Mouse (Mus musculus): ENCODE measurements at regions not wholly inside any gene's neighbourhood (a gene's known extent, or its start where the extent isn't known, plus 50 kb on each side); places are given as distances from the start of the nearest gene placed in this dataset.

GRCm38 (mm10) chr12:12517020-12517419 is 255.1 kb downstream of the Fam49a start:
- no peak for DNase-seq (ENCODE audit: low spot score in 2 of 2)

DNA sequence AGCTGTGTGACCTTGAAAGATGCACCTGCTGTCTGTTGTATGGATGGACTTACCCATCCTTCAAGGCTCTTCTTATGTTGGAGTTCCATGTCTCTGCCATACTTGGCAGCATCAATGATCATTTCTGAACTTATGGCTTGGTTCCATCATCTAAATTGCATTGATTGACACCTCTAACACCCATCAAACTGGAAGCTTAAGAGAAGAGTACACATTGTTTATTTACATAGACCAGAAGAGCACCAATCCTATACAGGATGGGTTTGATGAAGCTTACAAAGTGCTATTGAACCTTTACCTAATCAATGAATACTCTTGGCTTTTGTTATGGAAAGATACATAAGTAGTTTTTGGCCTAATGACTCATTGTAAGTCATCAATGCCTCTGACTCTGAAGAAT is 248.8 kb downstream of the Fam49a start:
- no peak for DNase-seq (ENCODE audit: low spot score in 2 of 2)

DNA sequence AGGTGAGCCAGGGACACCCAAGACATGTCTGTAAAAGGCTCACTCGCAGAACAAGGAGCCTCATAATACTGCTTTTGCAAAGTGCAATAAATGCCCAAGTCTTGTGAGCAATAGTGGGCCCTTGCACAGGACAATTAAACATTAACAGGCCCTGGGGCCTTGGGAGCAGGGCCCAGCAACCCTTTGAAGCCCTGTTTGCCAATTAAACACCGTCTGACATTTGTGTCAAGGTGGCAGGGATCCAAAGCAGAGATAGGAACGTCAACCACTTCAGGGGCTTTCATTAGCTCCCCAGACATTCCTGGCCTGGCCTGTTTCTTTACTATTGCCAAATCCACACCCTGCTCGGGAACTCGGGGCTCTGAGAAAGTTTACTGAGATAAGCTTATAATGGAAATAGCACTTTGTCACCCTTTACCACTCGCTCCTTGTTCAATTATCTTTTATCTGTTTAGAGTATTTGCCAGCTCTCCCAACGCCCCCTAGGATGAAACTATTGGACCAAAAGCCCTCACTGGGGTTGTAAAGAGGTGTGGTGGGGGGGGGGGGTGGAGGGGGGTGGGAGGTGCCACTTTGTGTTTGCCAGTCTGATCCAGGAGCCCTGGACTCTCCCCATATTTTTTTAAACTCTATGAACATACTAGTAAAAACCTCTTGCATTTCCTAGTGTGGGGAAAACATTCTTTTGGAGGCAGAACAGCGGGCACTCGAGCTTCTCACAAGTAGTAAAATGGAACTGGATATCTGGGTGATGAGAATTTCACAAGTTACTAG is 247.4 kb downstream of the Fam49a start:
- peak in 1 of 2 experiments; percentile 2 for DNase-seq (ENCODE audit: low spot score in 2 of 2)

DNA sequence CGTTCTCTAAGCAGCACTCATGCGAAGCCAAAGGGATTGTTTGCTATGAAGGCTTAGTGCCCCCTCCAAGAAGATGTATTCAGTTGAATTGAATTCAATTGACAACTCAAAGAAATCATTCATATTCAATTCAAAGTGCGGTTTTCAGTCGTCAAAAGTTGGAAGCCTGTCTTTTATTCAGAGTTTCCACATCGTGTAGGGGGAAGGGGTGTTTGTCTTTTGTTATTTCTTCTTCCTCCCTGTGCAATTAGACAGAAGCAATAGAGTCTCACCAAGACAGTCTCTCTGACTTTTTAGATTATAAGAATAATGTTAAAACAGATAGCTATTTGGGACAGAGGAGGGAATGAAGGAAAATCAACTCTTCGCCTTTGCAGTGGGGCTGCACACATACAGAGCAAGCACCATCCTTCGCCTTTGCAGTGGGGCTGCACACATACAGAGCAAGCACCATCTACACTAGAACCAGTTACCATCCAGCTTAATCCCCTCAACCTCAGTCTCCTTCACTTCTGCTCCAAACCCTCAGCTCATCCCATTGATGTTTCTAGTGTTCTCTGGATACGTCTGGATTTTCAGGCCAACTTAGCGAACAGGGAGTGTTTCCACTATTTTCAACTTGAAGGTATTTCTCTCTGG is 246.7 kb downstream of the Fam49a start:
- no peak for DNase-seq (ENCODE audit: low spot score in 2 of 2)

DNA sequence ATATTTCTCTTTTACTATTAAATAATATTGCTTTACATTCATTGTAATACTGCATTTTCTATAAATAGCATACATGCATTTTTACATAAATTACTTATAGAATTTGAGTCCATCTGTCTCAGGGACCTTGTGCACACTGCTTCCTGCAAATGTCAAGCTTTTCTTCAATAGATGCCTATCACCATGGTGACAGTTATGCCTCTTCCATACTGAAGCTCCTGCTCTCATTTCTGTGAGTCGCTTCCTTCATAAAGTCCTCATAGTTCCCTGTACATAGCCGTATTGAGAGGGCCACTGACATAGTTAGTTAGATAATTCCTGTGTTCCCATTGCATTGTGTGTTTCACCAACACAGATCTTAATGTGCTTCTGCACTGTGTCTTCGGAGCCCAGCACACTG is 244.7 kb downstream of the Fam49a start:
- DNase-seq (ENCODE audit: low spot score in 2 of 2), result no peak

GRCm38 (mm10) chr12:12505590-12505989 is 243.7 kb downstream of the Fam49a start:
- DNase-seq (ENCODE audit: low spot score in 2 of 2), result no peak

DNA sequence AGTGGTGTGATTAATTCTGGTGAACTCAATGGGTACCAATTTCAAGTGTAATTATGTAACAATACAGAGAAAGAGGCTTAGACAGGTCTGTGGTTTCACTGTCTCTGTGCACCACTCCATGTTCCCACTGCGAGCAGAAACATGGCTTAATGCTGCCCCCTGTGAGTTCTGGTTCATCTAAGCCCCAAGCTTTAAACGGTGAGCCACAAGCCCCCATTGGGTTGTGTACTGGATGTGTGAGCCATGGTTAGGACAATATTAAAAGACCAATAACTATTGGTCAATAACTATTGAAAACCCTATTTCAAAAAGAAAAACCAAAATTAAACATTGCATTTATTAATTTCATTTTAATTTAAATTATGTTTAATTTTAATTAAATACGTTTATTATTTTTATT is 238.0 kb downstream of the Fam49a start:
- DNase-seq (ENCODE audit: low spot score in 2 of 2), result no peak

- no peak for DNase-seq (ENCODE audit: low spot score in 2 of 2)
Observed at GRCm38 (mm10) chr12:12498621-12499020, 236.7 kb downstream of the Fam49a start.

- no peak for DNase-seq (ENCODE audit: low spot score in 2 of 2)
Observed at GRCm38 (mm10) chr12:12497277-12497841, 235.4 kb downstream of the Fam49a start.

DNA sequence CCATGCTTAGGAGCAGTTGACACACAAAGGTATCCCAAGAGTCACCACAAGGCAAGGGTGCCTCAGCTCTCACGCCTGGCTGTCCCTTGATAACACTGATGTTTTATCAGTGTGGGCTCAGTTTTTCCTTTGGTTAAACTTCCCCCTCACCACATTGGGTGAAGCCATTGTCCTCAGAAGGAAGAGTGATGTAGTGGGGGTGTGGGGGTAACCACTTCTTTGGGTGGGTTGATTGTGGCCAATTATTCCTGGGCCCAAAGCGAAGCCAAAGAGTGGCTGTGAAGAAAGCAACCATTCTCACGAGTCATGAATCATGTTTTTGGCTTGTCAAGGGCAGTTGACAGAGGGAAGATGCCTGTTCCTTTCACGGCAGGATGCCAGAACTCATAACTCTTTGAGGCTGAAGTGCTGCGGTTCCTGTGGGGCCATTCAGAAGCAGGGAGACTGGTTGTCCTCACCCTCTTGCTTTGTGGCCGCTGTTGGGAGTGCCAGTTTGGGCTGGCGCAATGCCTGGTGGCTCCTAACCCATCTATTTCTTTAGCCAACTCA is 234.7 kb downstream of the Fam49a start:
- DNase-seq (ENCODE audit: low spot score in 2 of 2), result no peak

DNA sequence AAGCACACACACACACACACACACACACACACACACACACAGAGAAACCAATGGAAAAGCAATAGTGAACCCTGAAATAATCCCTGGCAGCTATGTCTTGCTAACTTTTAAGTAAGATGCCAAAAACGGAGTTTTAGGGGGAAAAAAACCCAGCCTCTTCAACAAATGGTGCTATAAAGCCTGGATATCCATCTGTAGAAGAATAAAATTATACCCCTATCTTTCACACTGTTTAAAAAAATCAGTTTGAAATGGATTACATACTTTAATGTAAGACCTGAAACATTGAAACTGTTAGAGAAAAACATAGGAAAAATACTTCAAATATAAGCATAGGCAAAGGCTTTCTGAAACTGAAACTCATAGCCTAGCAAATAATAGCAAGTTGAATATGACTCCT is 228.2 kb downstream of the Fam49a start:
- no peak for DNase-seq (ENCODE audit: low spot score in 2 of 2)

DNA sequence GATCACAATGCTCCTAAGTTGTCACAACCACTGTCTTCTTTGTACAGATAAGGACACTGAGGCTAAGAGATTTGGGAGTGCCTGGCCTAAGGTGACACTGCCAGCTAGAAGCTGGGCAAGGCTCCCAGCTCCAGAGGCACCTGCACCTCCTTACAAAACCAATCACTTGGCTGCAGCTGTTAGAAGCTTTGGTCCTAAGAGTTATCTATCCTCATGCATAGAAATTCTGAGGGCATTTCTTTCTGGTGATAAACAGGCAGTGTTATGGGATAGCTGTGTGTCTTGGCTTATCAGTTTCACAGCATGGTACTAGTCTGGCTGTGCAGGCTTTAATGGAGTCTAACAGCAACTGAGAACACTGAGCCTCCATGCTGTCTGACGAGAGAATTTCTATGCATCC is 226.2 kb downstream of the Fam49a start:
- DNase-seq (ENCODE audit: low spot score in 2 of 2), result no peak

- no peak for DNase-seq (ENCODE audit: low spot score in 2 of 2)
Observed at GRCm38 (mm10) chr12:12486656-12487356, 224.9 kb downstream of the Fam49a start.

GRCm38 (mm10) chr12:12484921-12485680 is 223.2 kb downstream of the Fam49a start:
- no peak for DNase-seq (ENCODE audit: low spot score in 2 of 2)

- no peak for DNase-seq (ENCODE audit: low spot score in 2 of 2)
Observed at GRCm38 (mm10) chr12:12480451-12480850, 218.5 kb downstream of the Fam49a start.

DNA sequence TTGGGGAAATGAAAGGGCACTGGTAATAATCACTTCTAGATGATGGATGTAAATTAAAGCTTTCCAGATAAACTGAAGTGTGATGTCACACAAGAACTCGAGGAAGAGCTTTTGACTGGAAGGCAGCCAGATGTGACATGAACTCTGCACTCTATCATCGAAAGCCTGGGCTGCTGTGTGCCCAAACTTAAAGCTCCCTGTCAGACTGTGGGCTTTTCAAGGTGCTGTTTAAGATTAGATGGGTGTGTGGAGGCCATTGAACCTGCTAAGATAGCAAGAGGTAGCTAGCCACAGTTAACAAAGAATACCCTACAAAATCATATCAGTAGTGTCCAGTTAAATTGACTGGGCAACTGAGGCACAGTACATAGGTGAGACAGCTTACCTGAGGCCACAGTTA is 190.1 kb downstream of the Fam49a start:
- DNase-seq (ENCODE audit: low spot score in 2 of 2), result no peak

DNA sequence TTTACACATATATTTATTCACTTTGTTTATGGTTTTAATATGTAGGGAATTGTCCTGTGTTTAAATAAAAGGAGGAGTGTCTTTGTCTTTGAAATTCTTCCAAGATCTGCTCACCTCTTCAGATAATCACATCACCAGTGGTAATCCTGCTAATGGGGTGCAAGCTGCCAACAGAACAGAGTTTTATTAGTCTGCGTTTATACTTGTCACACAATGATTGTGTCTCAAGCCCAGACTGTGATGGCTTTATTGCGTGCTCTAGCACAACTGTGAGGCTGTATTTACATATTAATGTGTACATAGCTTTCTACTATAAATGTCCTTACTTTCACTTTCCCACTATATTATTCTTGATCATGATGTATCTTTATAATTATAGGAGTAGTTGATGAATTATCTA is 184.8 kb downstream of the Fam49a start:
- no peak for DNase-seq (ENCODE audit: low spot score in 2 of 2)

- no peak for DNase-seq (ENCODE audit: low spot score in 2 of 2)
Observed at GRCm38 (mm10) chr12:12446281-12446680, 184.3 kb downstream of the Fam49a start.

GRCm38 (mm10) chr12:12442872-12443271 is 180.9 kb downstream of the Fam49a start:
- DNase-seq (ENCODE audit: low spot score in 2 of 2), result no peak

DNA sequence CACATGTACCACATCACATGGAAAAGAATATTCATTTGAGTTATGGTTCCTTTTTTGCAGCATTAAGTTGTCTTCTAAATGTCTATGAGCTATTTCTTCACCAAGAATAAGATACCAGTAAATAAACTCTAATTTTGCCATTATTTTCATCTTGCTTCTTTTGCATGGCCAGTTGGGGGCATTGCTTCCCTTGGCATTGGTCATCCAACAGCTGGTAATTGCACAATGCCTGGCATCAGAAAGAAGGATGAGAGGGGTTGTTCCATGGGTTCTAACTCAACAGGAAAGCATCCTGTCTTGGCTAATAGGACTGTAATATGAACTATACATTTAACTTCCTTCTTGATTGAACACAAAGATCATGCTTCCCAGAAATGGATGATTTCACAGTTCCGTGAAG is 174.4 kb downstream of the Fam49a start:
- no peak for DNase-seq (ENCODE audit: low spot score in 2 of 2)

DNA sequence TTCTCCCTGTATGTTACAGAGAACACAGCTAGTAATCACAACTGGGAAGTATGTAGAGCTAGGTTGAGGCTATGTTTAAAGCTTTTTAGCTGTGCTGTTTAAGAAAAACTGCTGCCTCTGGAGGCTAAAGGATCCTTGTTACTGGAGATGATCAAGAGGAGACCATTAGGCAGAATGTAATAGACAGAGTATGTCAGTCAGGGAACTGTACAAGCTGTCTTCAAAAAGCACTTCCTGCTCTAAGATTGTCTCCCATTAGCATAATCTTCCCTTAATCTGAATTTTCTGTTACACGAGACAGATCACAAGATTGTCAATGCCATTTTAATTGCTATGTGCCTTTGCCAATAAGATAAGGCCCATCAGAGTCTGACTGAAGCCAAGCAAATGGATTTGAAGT is 170.7 kb downstream of the Fam49a start:
- DNase-seq (ENCODE audit: low spot score in 2 of 2), result no peak
